ENCODE assay signal across 8 mouse cellular contexts in the genomic region with DNA sequence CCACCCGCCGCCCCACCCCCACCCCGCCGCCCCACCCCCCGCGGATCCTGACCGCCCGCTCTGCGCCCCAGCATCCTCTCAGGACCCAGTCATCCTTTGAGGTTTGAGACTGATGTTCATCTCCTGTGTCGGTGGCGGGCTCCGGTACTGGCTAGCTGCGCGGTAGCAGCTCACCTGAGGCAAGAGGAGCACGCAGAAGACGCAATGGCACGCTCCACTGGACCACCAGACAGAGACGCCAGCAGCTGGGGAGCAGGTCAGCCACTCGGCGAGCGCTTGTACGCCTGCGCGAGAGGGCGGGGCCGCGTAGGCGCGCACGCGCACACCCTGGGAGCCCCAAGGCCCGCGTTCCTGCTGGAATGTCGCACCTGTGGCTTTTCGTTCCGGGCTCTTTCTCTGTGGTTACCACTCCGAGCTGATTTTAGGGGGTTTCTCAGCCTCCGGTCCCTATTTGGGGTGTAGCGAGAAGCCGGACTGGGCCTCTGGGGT. TPM values are rescaled to one million over a fixed set of nuclear protein-coding genes. Genes with fewer than 3 reads are reported as not detected.
DNase-seq lines count a peak whose midpoint lies in the region; ATAC-seq and TF ChIP-seq lines count a peak whose summit lies in the region.

A gene (plus strand): TSS at position 305 of the 489 bp plus-strand sequence.

- TF ChIP-seq CTCF in ES-Bruce4 (IDR thresholded peaks at IDR 0.05; ENCODE audit: low read depth, low read length) = no peak
- TF ChIP-seq CTCF in lung, adult 2 months (IDR thresholded peaks at IDR 0.05; ENCODE audit: insufficient read depth, low read length) = no peak

- H3K36me3 ChIP-seq in ES-Bruce4 (ENCODE audit: control insufficient read depth, insufficient read depth, low read length, poor library complexity, severe bottlenecking) = peaks cover 18% of the 10 kb centered on the region
- H3K36me3 ChIP-seq in forebrain, embryonic 14.5 days (ENCODE audit: control insufficient read depth, insufficient read depth, low read length) = peaks cover 20% of the 10 kb centered on the region

- intact Hi-C loops in heart, postnatal 25 days (cut with DNase I) = no loop called here

- H3K4me2 ChIP-seq in forebrain, embryonic 14.5 days (ENCODE audit: low read length) = peak within 1 kb of the TSS; percentile 93

- peak; percentile 29 for TF ChIP-seq POLR2A in ES-Bruce4 (IDR thresholded peaks at IDR 0.05; ENCODE audit: insufficient read depth, low read length)
- peak; percentile 83; the same call in 1 of the 2 replicates for TF ChIP-seq POLR2A in lung, adult 2 months (IDR thresholded peaks at IDR 0.05; ENCODE audit: borderline replicate concordance, extremely low read depth, low read depth, low read length)

- no peak for TF ChIP-seq EP300 in ES-Bruce4 (IDR thresholded peaks at IDR 0.05; ENCODE audit: insufficient read depth, low read depth, low read length)

- peak within 1 kb of the TSS; percentile 81 for H3K4me3 ChIP-seq in ES-Bruce4 (ENCODE audit: low read depth, low read length)
- peak within 1 kb of the TSS; percentile 82 for H3K4me3 ChIP-seq in forebrain, embryonic 14.5 days (ENCODE audit: low read depth, low read length)
- peak within 1 kb of the TSS; percentile 96 for H3K4me3 ChIP-seq in lung, adult 2 months (replicated peaks; ENCODE audit: extremely low read depth, low read depth, low read length)

- no peaks in the 10 kb centered on the region for H3K9me3 ChIP-seq in ES-Bruce4 (replicated peaks; ENCODE audit: control insufficient read depth, insufficient read depth, low read length, poor library complexity, severe bottlenecking)
- no peaks in the 10 kb centered on the region for H3K9me3 ChIP-seq in forebrain, embryonic 14.5 days (replicated peaks; ENCODE audit: control insufficient read depth, low read length)

- no peaks in the 10 kb centered on the region for H3K4me1 ChIP-seq in ES-Bruce4 (ENCODE audit: control insufficient read depth, insufficient read depth, low read length)
- H3K4me1 ChIP-seq in forebrain, embryonic 14.5 days (ENCODE audit: control insufficient read depth, insufficient read depth, low read length) = peaks cover 15% of the 10 kb centered on the region
- H3K4me1 ChIP-seq in lung, adult 2 months (ENCODE audit: control insufficient read depth, insufficient read depth, low read length) = peaks cover 6% of the 10 kb centered on the region

- 0% methylated on average over 31 of the region's 40 CpGs for WGBS in forebrain, embryonic 14.5 days
- under 1% methylated on average over 31 of the region's 40 CpGs for WGBS in lung, adult 2 months

- peak; percentile 93 for DNase-seq in forebrain, embryonic 14.5 days (ENCODE audit: low spot score)
- peak; percentile 87 for DNase-seq in heart, postnatal 25 days (ENCODE audit: low spot score)
- peak; percentile 89 to 94 for DNase-seq in layer of hippocampus, adult 18-20 months (ENCODE audit: low spot score in 2 of 2)
- peak; percentile 93 for DNase-seq in lung, adult 2 months
- DNase-seq in thymus, adult 18-20 months = peak; percentile 78 to 85

- H3K27me3 ChIP-seq in ES-Bruce4 (ENCODE audit: control insufficient read depth, insufficient read depth, low read length, poor library complexity, severe bottlenecking) = no peaks in the 10 kb centered on the region
- H3K27me3 ChIP-seq in forebrain, embryonic 14.5 days (replicated peaks; ENCODE audit: control insufficient read depth, insufficient read depth, low read length) = no peaks in the 10 kb centered on the region

- peak within 1 kb of the TSS; percentile 88 for H3K9ac ChIP-seq in ES-Bruce4 (ENCODE audit: low read depth, poor library complexity, severe bottlenecking)
- peak within 1 kb of the TSS; percentile 80 for H3K9ac ChIP-seq in forebrain, embryonic 14.5 days (ENCODE audit: low read length)

- peak; percentile 88 for ATAC-seq in cerebellum, adult (ENCODE audit: insufficient number of reproducible peaks, low FRiP score, low TSS enrichment)
- peak; percentile 97 for ATAC-seq in forebrain, embryonic 14.5 days
- peak; percentile 72 for ATAC-seq in neutrophil, adult 5-6 weeks (ENCODE audit: extremely low read depth, insufficient number of reproducible peaks, low FRiP score, poor library complexity, severe bottlenecking)

- peak within 1 kb of the TSS; percentile 54; the same call in 1 of the 2 replicates for H3K27ac ChIP-seq in ES-Bruce4 (ENCODE audit: insufficient read depth, low read length)
- H3K27ac ChIP-seq in forebrain, embryonic 14.5 days (ENCODE audit: low read depth, low read length) = peak within 1 kb of the TSS; percentile 75

RNA-seq across cellular contexts. Expression of the gene that starts here (rescaled TPM):
- polyA plus RNA-seq in ES-Bruce4 (2011; ENCODE audit: insufficient read depth, insufficient read length, low read depth, missing spikeins) = 12.6 and 13.7 TPM in 2 replicates
- polyA plus RNA-seq in forebrain, embryonic 14.5 days (2014; fragmentation: Nextera tagmentation; extraction: Ambion mirVana) = 12.0 and 12.4 TPM in 2 replicates
- 10 to 100 TPM; 11.9 to 13.0 TPM for total RNA-seq in heart, postnatal 25 days (2021)
- 10 to 100 TPM; 24.9 TPM for total RNA-seq in layer of hippocampus, adult 18-20 months (2021)
- polyA plus RNA-seq in lung, adult 2 months (2012; rRNA removed) = 5.0 and 5.5 TPM in 2 replicates
- 10.4 and 11.2 TPM in 2 replicates for total RNA-seq in neutrophil, adult 5-6 weeks (2017)

Comparison
In these comparisons a context has a peak if more than half of its experiments do, and no peak if none do; other contexts are left out.
1. Peak in every context shown above with its lines: DNase-seq, ATAC-seq, H3K4me3 ChIP-seq and H3K27ac ChIP-seq.